Mouse (Mus musculus): ENCODE measurements around the gene Syt12.

Syt12 gene

DNA sequence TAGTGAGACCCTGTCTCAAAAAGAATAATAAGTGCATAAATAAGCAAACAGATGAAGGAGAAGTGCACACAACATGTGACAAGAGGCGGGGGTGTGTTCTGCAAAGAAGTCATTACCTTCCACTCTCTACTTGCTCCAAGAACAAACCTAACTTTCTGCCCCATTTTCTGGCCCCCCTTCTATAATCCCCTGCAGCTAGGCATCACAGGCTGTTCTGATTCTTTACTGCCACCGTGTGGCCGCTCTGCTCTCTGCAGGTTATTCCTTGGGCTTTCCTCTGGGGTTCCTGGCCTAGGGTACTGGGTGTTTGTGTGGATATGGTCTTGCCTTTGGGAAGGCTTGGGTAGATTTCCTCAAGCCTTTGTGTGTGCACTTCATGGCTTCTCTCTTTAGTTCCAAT is 34.8 kb downstream of the Syt12 start:
- peak; percentile 81 for DNase-seq

GRCm38 (mm10) chr19:4441621-4442161 is 35.6 kb downstream of the Syt12 start:
- DNase-seq = no peak

- DNase-seq = peak; percentile 80
These were observed 36.1 kb downstream of the Syt12 start for GRCm38 (mm10) chr19:4441090-4441591.

- DNase-seq = no peak
These were observed 37.0 kb downstream of the Syt12 start for GRCm38 (mm10) chr19:4440222-4440621.

DNA sequence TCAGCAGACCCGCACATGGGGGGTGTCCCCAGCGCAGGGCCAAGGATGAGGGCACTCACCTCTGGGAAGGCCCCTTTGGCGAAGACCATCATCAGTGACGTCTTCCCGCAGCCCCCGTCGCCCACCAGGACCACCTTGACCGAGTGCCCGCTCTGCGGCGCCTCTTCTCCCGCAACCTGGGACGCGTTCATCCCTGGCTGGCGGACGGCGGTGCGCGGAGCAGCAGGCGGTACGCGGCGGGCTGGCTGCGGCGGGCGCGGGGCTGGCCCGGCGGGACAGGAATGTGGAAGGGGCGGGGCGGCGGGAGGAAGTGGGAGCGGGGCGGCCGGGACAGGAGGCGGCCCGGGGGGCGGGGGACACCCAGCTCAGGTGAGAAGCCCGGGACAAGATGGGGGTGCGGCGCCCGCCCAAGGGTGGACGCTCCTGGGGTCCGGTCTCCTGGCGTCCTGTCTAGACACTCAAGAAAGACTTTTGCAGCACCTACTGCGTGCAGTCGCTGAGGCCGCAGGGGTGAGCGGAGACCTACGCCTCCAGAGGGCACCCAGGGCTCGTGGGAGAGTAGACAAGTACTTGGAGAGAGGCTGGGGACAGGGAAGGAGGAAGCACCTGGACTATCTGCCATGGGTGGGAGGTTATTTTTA is 38.0 kb downstream of the Syt12 start, which contains the start of gene Rhod:
Gene Rhod, minus strand, starts transcription at position 272 of the 641 bp plus-strand sequence.
- DNase-seq = peak; percentile 56

DNA sequence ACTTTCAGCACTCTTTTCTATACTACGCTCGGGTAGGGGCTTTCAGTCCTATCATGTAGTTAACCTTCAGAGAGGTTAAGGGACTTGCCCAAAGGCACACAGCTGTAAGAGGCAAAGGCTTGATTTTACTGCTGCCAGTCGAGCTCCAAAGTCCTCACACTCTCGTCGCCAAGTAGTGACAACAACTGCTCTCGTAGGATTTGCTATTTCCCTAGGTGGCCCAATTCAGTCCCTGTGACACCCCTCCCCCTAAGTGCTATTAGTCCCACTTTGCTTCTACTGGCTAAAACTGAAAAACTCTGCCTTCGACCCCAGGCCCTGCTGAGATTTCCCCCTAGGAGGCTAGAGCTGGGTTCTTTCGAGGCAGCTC is 38.5 kb downstream of the Syt12 start:
- DNase-seq = no peak

- no peak for DNase-seq
These were observed 39.4 kb downstream of the Syt12 start for GRCm38 (mm10) chr19:4437886-4438285.

DNA sequence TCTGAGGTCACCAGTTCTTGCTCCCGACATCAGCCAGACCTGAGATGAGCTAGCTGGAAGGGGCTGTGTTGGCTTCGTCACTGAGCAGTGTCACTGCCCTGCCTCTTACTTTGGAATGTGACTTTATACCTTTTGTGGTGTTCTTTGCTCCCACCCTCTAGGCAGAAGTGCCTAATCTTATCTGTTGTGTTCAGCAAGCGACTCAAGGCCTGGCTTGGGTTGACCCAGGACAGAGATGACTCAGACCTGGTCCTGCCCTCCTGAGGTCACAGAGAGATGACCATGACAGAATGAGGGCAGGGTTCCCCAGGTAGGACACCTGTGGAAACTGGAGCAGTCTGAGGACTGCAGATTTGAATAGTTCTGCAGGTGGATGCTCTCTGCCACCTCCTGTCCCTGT is 41.0 kb downstream of the Syt12 start:
- DNase-seq = no peak

DNA sequence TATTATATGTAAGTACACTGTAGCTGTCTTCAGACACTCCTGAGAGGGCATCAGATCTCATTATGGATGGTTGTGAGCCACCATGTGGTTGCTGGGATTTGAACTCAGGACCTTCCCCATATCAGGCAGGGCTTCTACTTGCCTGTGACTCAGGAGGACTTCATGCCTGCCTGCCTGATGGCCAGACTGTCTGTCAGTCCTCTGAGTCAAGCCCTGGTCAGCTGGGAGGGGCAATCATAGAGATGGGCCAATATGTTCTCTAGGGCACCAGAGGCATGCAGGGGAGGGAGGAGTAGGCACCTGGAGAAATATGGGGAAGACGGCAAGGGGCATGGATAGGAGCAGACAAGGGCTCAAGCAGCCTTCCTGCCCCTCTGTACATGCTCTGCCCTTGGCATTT is 42.2 kb downstream of the Syt12 start:
- no peak for DNase-seq

GRCm38 (mm10) chr19:4433756-4434155 is 43.5 kb downstream of the Syt12 start:
- no peak for DNase-seq

DNA sequence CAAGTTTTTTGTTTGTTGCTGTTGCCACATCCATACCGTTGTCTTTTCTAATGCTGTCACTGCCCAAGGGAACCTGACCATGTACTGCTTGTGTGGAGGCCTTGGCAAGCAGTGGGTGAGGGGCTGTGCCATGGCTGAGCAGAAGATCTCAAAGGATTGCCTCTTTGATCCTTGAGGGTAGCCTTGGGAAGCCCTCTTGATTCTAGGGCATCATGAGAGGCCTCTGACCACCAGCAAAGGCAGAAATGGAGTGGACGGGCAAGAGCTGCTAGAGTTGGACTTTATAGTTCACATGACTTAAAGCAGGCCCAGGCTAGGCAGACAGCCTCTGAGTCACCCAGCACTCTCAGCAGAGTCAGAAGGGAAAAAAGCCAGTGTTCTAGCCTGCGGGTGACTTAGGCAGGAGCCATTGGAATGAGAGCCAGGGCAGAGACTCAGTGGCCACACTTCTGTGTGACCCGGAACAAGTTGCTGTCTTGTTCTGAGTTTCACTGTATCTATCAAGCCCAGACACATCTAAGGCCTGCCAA is 47.1 kb downstream of the Syt12 start:
- no peak for DNase-seq

GRCm38 (mm10) chr19:4425610-4426366 is 51.5 kb downstream of the Syt12 start:
- peak; percentile 62 for DNase-seq

DNA sequence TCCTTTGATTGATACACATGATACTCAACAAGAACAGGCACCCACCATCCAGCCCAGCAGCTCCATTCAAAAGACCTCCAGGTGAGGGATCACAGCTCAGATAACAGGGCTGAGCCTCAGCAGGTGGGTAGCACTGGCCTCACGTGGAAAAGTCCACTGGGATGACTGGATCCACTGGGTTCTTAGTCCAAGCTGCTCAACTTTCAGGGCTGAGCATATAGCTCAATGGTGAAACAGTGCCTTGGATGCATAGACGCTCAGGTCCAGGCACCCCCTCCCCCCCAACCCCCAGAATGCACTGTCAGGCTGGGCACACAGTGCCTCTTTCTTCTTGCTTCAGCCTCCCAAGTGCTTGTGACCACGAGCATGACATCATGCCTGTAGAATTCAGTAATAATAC is 54.2 kb downstream of the Syt12 start:
- DNase-seq = no peak

DNA sequence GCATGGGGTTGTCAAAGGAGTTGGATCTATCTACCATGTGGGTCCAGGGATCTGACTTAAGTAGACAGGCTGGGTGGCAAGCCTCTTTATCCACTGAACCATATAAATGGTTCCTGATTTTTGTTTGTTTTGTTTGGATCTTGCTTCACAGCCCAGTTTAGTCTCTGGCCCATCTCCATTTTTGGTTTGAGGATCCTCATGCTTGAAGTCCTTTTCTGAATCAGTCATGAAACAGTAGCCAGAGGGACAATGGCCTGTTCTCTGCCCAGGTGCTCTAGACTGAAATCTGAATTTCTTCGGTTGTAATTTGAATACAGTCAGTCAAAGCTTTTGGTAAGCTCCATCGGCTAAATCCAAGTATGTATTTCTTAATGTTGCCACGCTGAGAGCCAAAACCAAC is 54.7 kb downstream of the Syt12 start:
- no peak for DNase-seq

DNA sequence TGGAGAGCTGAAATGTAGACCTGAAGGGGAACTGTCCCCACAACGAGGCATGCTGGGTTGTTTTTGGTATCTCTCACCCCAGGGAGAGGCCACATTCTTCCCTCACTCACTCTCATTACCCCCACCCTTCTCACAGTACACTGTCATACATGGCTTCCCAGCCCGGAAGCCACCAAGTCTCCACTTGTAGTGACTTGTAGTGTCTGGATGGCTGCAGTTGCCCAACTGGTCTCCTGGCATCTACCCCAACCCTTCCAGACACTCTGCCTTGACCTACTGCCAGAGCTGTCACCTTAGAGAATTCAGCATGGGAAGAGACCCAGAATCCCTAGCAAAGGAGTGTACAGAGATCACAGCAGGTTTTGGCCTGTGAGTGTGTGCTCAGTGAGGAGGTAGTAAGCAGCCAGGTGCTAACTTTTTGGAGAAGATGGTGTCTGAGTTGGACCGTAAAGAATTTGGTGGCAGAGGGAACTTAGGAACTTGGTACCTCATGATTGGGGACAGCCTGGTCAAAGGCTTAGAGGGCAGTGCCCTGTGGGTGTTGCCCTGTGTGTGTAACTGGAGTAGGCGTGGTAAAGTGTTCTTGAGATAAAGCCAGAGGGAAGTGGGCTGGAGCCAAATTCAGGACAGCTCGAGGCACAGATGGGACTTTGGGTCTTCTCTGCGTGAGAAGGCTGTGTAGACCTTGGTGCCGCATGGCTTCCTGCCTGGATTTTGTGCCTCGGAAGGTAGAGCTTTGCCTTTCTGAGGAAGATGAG is 56.9 kb downstream of the Syt12 start:
- DNase-seq = no peak

DNA sequence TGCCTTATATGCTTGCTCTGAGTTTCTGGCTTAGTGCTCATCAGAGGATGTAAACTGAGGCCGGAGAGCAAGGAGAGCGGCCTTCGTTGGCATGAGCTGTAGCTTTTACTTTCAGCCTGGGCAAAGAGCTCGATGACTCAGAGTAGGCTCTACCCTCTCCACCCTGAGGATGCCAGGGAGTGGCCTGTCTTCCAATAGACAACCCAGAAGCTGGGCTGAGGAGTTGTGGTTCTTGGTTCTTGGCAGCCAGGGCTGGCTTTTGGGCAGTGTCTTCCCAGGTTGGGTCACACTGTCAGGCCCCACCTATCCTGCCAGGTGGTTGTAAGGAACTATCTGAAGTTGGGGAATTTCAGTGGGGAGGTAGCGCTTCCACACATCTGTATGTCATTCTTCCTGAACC is 57.5 kb downstream of the Syt12 start:
- DNase-seq = no peak

GRCm38 (mm10) chr19:4417713-4418112 is 59.5 kb downstream of the Syt12 start:
- DNase-seq = no peak

GRCm38 (mm10) chr19:4417183-4417582 is 60.1 kb downstream of the Syt12 start:
- peak; percentile 83 for DNase-seq

DNA sequence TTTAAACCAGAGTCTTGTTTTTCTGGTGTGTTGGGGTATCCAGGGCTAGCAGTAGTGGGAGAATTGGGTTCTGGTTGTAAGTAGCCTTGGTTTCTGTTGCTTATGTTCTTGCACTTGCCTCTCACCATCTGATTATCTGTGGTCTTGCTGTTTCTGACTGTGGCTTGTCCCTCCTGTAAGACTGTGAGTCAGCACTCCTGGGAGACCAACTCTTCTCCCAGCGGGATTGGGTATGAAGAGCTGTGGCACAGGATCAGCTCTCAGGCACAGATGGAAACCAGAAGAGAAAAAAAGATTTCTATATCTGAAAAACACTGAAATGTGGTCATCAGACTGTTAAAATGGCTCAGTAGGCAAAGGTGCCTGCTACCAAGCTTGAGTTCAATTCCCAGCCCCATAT is 62.6 kb downstream of the Syt12 start:
- no peak for DNase-seq

DNA sequence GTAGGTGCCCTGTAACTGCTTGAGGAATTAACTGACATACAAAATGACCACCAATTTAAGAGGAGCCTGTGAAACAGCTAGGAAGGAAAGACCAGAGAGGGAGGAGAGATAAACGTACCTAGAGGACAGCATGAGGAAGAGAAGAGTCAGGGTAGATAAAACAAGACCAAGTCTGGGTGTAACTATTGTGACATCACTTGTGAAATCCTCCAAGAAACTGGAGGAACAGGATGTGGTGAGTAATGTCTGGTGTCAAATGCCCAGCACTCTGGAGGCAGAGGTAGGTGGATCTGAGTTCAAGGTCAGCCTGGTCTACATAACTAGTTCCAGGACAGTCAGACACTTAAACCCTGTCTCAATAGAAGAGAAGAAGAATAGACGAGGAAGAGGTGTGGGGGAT is 68.2 kb downstream of the Syt12 start:
- no peak for DNase-seq

DNA sequence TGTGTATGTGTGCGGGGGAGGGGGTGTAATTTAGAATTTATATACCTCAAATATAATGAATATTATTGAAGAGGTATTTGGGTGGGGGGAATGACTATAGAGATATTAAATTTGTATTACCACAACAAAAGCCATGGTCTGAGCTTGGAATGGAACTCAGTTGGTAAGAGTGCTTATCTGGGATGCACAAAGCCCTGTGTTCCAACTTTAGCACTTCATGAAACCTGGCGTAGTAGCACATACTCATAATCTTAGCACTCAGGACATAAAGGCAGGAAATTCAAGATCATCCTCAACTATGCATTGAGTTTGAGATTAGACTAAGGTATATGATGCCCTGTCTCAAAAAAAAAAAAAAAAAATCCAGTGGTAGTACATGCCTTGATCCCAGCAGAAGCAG is 72.4 kb downstream of the Syt12 start:
- DNase-seq = no peak

DNA sequence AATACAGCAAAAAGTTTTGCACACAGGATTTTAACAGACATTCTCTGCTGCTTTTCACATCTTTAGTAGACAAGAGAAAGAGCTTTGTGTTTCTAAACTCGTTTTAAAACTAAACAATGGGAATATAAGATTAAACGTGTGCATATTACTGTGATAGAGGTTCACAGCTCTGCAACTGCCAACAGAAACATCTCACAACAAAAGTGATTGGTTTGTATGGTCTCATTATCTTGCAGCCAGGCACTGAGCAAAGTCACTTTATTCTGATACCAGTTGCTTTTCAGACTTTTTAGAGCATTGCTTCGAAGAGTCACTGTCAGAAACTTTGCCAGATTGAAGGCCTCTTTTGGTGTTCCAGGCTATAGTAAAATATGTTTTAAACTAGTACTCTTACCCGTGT is 78.3 kb downstream of the Syt12 start:
- DNase-seq = no peak

DNA sequence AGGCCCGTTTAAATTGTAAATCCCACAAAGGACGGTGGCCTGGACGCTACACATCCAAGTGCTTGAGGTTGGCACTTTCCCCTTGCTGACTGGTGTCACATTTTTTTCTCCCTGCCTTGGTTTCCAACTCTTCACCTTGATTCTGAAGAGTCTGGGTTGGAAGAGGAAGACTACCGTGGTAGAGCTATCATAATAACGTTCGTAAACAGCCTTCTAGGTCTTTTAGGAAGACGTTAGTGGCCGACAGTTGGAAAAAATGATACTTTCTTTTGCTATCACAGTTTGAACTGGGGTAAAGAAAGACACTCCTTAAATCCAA is 78.7 kb downstream of the Syt12 start:
- DNase-seq = no peak
